Mouse (Mus musculus): Measurements from ENCODE around the gene Stk33.
A peak's percentile ranks its signal among the peaks of the same experiment; 100 is the strongest.

DNA sequence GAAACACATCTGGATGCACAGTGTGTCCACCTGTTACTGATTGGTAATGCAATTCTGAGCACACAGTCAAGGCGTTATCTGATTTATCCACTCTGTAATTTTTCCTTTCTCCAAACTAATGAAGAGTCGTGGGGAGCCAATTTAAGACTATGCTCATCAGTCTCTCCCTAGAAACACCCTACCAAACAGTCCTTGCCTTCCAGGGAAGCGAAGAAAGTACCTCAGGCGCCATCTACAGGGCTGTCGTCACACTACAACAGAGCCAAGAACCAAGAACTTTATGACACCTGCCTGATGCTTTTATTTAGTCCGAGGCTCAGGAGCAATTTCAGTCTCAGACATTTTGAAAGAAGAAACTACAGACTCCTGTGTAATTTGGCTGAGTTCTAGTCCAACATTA lies 6.1 kb upstream of the Stk33 start:
- peak; percentile 65 for TF ChIP-seq CTCF (IDR thresholded peaks at IDR 0.05; ENCODE audit: low read depth, low read length)
- no peak for TF ChIP-seq POLR2A (IDR thresholded peaks at IDR 0.05; ENCODE audit: extremely low read depth, insufficient read depth, low read length)

All from liver, adult 2 months (tissue).